Mouse (Mus musculus) lung, embryonic 15.5 days (tissue): ENCODE data around the gene Dqx1. TPM values are rescaled to one million over a fixed set of nuclear protein-coding genes. Genes with fewer than 3 reads are reported as not detected.
A peak's percentile ranks its signal among the peaks of the same experiment; 100 is the strongest.

Experiments
- ATAC-seq: fragments of 200-750 bp; cut with Nextera tagmentation; 2 replicates; pipeline ENCODE4 v1.8.0; 2017; ENCODE audit warnings: moderate number of reproducible peaks, borderline replicate concordance; ENCODE audit not compliant: low FRiP score, low TSS enrichment; ENCODE audit errors: extremely low read depth
- H3K27ac ChIP-seq: fragments of 300-500 bp; sonication (generic); 2 replicates; pipeline ENCODE4 v1.5.1; 2015; ENCODE audit warnings: moderate library complexity, mild to moderate bottlenecking, inconsistent platforms
- H3K27me3 ChIP-seq: fragments of 300-500 bp; sonication (generic); 2 replicates; pipeline ENCODE4 v1.6.1; 2015; ENCODE audit warnings: inconsistent platforms
- H3K36me3 ChIP-seq: fragments of 300-500 bp; sonication (generic); 2 replicates; pipeline ENCODE4 v1.6.1; 2015; ENCODE audit warnings: inconsistent platforms
- H3K4me1 ChIP-seq: fragments of 300-500 bp; sonication (generic); 2 replicates; pipeline ENCODE4 v1.6.1; 2015; ENCODE audit warnings: inconsistent platforms
- H3K4me2 ChIP-seq: fragments of 300-500 bp; sonication (generic); 2 replicates; pipeline ENCODE4 v1.6.1; 2015; ENCODE audit warnings: inconsistent platforms, mild to moderate bottlenecking, moderate library complexity
- H3K4me3 ChIP-seq: fragments of 300-500 bp; sonication (generic); 2 replicates; pipeline ENCODE4 v1.5.1; 2015; ENCODE audit warnings: mild to moderate bottlenecking, inconsistent platforms
- H3K9ac ChIP-seq: fragments of 300-500 bp; sonication (generic); 2 replicates; pipeline ENCODE4 v1.6.1; 2015; ENCODE audit warnings: inconsistent platforms
- H3K9me3 ChIP-seq: fragments of 300-500 bp; sonication (generic); 2 replicates; pipeline ENCODE4 v1.6.1; 2016; ENCODE audit warnings: inconsistent platforms
- WGBS: fragments of 180-500 bp; shearing (Covaris S2); methylation state at CpG from one replicate; pipeline ENCODE4 v1.1.7; 2015; 5-methylcytosine and 5-hydroxymethylcytosine counted together
- polyA plus RNA-seq: library from polyadenylated mRNA; unstranded; fragments of >200 nt; fragmentation: Nextera tagmentation; extraction: Ambion mirVana; gene quantifications from 2 replicates; pipeline ENCODE4 v1.2.1, GENCODE M21; 2015

Gene Dqx1
- polyA plus RNA-seq, 1 experiment from 2014 or later: 1.7 TPM

DNA sequence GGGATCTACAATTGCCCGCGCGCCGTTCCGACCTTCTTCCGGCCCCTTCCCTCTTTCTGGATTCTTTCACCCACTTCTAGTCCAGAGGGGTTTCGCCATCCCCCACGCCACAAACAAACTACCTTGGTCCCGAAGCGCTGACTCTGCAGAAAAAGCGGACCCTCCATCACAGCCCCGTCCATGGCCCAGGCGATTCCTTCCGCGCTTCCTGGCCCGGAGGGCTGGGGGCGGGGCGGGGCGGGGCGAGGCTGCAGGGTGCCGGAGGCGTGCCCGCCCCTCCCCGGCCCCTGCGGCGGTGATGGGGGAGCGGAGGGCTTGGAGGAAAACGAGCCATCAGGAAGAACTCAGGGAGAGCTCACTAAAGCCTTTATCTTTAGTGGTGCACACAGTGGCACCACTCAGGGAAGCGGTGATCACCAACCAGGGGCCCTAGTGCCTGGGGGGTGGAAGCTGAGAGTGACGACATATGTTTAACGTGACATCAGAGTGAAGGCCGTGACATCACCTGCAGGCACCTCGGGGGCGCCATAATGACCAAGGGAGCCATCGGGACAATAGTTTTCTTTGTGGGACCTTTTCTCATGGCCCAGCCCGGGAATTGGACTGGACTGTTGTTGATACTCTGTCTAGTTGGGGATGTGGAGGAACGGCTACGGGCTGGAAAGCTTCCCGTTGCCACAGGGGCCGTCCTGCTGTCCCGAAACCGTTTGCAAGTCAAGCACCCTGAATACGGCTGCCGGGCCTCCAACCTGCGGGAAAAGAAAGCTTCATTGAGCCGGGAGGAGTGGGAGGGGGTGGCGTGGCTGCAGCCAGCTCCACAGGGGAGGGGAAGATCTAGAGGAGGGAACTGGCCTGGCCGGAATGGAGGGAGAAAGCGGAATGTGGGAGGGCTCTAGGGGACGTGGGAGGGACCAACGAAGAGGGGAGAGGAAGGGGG is 24.1 kb upstream of the Dqx1 start, which contains the start of the genes Dok1 and Loxl3:
TSS of gene Dok1 (minus strand) at position 223 of the 937 bp plus-strand sequence.
TSS of gene Loxl3 (plus strand) at position 925 of the 937 bp plus-strand sequence.
- peak within 1 kb of the TSS; percentile 76 for H3K4me3 ChIP-seq
- H3K9me3 ChIP-seq: no peaks in the 10 kb centered on the region
- peak; percentile 87 for ATAC-seq
- peak within 1 kb of the TSS; percentile 92 for H3K4me2 ChIP-seq
- peaks cover 38% of the 10 kb centered on the region for H3K4me1 ChIP-seq
- peak within 1 kb of the TSS; percentile 60 for H3K9ac ChIP-seq
- peaks cover 3% of the 10 kb centered on the region; the same call in 1 of the 2 replicates for H3K27me3 ChIP-seq
- WGBS: under 1% methylated on average over 51 of the region's 51 CpGs
- H3K36me3 ChIP-seq: no peaks in the 10 kb centered on the region
- H3K27ac ChIP-seq: peak within 1 kb of the TSS; percentile 95

DNA sequence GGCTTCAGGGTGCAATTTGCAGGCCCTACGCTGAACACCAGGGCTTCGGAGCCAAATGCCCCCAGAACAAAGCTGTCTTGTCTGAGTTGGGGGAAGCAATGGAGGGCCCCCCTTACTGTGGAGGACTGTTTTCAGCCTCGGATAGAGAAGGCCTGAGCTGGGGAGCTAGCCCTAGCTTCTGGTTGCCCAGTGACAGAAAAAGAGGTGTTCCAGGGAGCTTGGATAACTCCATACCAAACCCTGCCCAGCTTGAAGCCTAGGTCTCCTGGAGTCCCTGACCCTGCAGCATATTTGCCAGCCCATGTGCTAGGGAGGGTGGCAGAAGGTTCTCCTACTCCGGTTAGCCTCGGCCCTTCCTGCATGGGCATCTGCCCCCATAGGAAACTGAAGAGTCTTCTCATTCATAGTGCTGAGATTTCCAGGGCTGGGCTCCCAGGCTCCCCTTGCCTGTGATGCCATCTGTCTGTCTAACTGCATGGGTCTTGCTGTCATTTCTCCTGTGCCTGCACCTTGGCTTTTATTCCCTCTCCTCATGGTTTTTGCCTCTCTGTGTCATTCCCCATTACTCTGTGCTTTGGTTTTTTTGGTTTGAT is 23.1 kb upstream of the Dqx1 start:
- Histone ChIP-seq H3K4me1 (peaks cover 42% of the 10 kb centered on the region), H3K4me3 (peak overlapping the region; percentile 76), H3K9me3 (no peaks in the 10 kb centered on the region), H3K4me2 (peak overlapping the region; percentile 92), H3K27me3 (peaks cover 3% of the 10 kb centered on the region; the same call in 1 of the 2 replicates), H3K9ac (peak overlapping the region; percentile 60), H3K36me3 (no peaks in the 10 kb centered on the region), H3K27ac (peak overlapping the region; percentile 95)
- ATAC-seq: no peak
- WGBS: 16% methylated on average over 5 of the region's 5 CpGs

DNA sequence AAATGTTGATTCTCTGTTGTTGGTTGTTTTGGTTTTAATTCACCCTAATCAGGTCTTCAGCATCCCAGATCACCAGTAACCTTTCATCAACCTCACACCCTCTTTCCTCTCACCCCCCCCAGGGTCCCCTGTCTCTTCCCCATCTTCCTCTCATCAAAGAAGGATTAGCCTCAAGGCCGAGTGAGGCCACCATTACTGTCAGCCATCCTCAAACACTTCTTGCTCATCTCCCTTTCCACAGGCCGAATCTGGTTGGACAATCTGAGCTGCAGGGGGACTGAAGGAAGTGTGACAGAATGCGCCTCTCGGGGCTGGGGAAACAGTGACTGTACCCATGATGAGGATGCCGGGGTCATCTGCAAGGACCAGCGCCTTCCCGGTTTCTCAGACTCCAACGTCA is 20.5 kb upstream of the Dqx1 start:
- Histone ChIP-seq H3K36me3 (no peaks in the 10 kb centered on the region), H3K9me3 (no peaks in the 10 kb centered on the region), H3K4me1 (peaks cover 31% of the 10 kb centered on the region), H3K27me3 (no peaks in the 10 kb centered on the region), H3K9ac (no peak overlapping the region), H3K4me3 (no peak overlapping the region), H3K4me2 (no peak overlapping the region), H3K27ac (no peak overlapping the region)
- ATAC-seq: no peak
- 48% methylated on average over 8 of the region's 8 CpGs for WGBS

DNA sequence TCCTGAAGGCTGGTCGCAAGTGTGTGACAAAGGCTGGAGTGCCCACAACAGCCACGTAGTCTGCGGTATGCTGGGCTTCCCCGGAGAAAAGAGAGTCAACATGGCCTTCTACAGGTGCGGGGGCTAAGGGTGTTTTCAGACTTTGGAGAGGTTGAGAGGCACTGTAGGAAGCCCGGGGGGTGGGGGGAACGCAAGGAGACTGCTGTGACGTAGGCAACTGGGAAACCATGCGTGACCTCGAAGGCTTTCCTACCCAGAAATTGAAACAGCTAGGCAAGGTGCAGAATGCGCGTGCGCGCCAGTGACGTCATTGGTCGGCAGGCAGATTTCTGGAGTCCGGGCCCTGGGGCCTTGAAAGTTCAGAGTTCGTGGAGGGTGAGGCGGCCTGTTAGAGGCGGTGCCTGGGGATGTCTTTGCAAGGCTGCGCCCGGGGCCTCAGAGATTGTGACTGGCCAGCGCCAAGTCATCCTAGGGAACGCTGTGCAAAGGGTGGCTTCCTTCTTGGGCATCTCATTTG is 19.1 kb upstream of the Dqx1 start:
- Histone ChIP-seq H3K4me1 (peaks cover 29% of the 10 kb centered on the region), H3K4me3 (peak overlapping the region; percentile 19), H3K27ac (no peak overlapping the region), H3K9me3 (no peaks in the 10 kb centered on the region), H3K9ac (no peak overlapping the region), H3K27me3 (no peaks in the 10 kb centered on the region), H3K36me3 (no peaks in the 10 kb centered on the region), H3K4me2 (peak overlapping the region; percentile 48)
- no peak for ATAC-seq
- 17% methylated on average over 24 of the region's 24 CpGs for WGBS

DNA sequence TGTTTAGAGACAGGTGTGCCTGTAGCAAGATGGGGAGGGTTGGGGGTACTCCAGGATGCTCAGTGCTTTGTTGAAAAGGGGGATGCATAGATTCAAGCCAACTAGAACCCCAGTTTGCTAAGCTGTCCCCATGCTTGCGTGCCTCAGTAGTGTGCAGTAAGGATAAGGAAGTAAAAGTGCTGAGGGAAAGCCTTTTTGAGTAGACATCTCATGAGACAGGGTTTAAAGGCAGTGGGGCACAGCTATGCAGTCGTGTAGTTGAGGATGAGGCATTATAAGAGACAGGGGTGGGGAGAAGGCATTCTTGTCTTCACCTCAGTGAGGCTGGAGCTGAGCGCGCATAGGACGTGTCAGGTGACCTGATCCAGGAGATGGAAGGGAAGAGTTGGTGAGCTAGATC is 17.0 kb upstream of the Dqx1 start:
- ATAC-seq: no peak
- no peak overlapping the region for H3K4me2 ChIP-seq
- H3K36me3 ChIP-seq: no peaks in the 10 kb centered on the region
- WGBS: 78% methylated on average over 5 of the region's 5 CpGs
- H3K9ac ChIP-seq: no peak overlapping the region
- no peak overlapping the region for H3K4me3 ChIP-seq
- peaks cover 17% of the 10 kb centered on the region for H3K4me1 ChIP-seq
- no peak overlapping the region for H3K27ac ChIP-seq
- H3K9me3 ChIP-seq: no peaks in the 10 kb centered on the region
- no peaks in the 10 kb centered on the region for H3K27me3 ChIP-seq

DNA sequence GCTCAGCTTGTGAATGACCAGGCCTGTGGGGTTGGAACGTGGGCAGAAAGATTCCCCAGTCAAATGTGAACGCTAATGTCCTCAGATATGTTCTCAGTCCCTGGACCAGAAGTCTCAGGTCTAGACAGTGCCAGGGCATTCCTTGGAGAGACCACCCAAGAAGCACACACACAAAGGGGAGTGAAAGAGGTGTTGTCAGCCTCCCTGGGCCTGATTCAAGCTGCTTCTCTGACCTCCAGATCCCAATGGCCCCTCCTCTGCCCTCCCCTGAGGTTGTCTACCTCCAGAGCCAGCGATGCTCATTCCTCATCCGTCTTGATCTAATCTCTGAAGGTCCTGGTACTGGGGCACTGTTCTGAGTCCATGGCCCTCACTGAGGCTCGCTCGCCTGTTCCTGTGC is 14.1 kb upstream of the Dqx1 start:
- no peaks in the 10 kb centered on the region for H3K9me3 ChIP-seq
- ATAC-seq: no peak
- H3K9ac ChIP-seq: no peak overlapping the region
- H3K27me3 ChIP-seq: no peaks in the 10 kb centered on the region
- no peak overlapping the region for H3K4me2 ChIP-seq
- H3K4me3 ChIP-seq: no peak overlapping the region
- H3K36me3 ChIP-seq: no peaks in the 10 kb centered on the region
- no peak overlapping the region for H3K27ac ChIP-seq
- 46% methylated on average over 6 of the region's 6 CpGs for WGBS
- H3K4me1 ChIP-seq: peaks cover 10% of the 10 kb centered on the region

DNA sequence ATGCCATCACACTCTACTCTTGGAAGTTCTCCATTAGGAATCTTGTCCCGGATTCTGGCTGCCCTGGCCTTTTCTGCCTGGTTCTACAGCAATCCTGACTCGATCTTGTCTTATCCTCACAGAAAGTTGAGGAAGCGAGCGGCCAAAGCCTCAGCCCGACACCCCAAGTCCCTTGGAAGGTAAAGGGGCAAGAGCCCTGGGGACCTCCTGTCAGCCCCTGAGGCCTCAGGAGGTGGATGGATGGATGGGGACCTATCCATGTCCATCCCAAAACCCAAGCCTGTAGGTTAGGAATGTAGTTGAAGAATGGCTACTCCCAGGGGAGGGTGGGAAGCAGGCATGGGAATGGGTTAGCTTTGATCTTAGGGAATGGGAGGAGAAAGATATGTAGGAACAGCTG is 13.7 kb upstream of the Dqx1 start:
- H3K36me3 ChIP-seq: no peaks in the 10 kb centered on the region
- no peak overlapping the region for H3K27ac ChIP-seq
- no peak overlapping the region for H3K9ac ChIP-seq
- ATAC-seq: no peak
- WGBS: 84% methylated on average over 5 of the region's 5 CpGs
- H3K4me2 ChIP-seq: no peak overlapping the region
- H3K27me3 ChIP-seq: no peaks in the 10 kb centered on the region
- no peaks in the 10 kb centered on the region for H3K9me3 ChIP-seq
- H3K4me1 ChIP-seq: peaks cover 6% of the 10 kb centered on the region; the same call in 1 of the 2 replicates
- H3K4me3 ChIP-seq: no peak overlapping the region

DNA sequence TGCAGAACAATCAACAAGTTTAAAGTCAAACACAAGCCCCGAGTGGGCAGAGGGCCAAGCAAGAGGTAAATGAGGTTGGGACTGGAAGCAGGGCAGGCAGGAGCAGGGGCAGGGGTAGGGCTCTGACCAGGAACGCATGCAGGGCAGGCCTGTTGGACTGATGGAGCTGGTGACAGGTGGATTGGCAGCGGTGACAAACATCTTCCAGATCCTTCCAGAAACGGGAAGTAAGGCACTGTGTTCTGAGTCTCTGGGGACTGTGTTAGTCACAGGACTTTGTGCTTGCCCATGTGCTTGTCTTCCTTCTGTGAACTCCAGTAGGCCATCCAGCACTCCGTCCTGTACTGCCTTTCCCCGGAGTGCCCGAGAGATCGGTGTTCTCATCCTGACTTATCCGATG is 12.9 kb upstream of the Dqx1 start:
- H3K36me3 ChIP-seq: no peaks in the 10 kb centered on the region
- no peak overlapping the region for H3K4me3 ChIP-seq
- H3K9ac ChIP-seq: no peak overlapping the region
- peaks cover 6% of the 10 kb centered on the region; the same call in 1 of the 2 replicates for H3K4me1 ChIP-seq
- H3K4me2 ChIP-seq: no peak overlapping the region
- 67% methylated on average over 9 of the region's 9 CpGs for WGBS
- no peaks in the 10 kb centered on the region for H3K27me3 ChIP-seq
- H3K9me3 ChIP-seq: no peaks in the 10 kb centered on the region
- H3K27ac ChIP-seq: no peak overlapping the region
- ATAC-seq: no peak

DNA sequence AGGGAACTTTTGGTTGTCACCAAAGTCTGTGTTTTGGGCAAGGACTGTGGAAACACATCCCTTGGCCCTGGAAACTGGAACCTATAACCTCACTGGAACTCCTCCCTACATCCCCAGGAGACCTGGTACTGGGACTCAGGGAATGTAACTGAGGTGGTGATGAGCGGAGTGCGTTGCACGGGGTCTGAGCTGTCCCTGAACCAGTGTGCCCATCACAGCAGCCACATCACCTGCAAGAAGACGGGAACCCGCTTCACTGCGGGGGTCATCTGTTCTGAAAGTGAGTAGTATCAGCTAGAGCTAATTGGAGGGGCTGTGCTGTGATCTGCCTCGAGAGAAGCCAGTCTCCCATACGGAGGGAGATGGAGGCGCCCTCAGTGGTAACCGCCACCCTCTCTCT is 8.3 kb upstream of the Dqx1 start:
- no peak overlapping the region for H3K9ac ChIP-seq
- H3K4me3 ChIP-seq: no peak overlapping the region
- no peak overlapping the region for H3K4me2 ChIP-seq
- no peaks in the 10 kb centered on the region for H3K9me3 ChIP-seq
- H3K27me3 ChIP-seq: no peaks in the 10 kb centered on the region
- 70% methylated on average over 10 of the region's 10 CpGs for WGBS
- peaks cover 16% of the 10 kb centered on the region for H3K4me1 ChIP-seq
- no peak overlapping the region for H3K27ac ChIP-seq
- no peak for ATAC-seq
- H3K36me3 ChIP-seq: peaks cover 14% of the 10 kb centered on the region

DNA sequence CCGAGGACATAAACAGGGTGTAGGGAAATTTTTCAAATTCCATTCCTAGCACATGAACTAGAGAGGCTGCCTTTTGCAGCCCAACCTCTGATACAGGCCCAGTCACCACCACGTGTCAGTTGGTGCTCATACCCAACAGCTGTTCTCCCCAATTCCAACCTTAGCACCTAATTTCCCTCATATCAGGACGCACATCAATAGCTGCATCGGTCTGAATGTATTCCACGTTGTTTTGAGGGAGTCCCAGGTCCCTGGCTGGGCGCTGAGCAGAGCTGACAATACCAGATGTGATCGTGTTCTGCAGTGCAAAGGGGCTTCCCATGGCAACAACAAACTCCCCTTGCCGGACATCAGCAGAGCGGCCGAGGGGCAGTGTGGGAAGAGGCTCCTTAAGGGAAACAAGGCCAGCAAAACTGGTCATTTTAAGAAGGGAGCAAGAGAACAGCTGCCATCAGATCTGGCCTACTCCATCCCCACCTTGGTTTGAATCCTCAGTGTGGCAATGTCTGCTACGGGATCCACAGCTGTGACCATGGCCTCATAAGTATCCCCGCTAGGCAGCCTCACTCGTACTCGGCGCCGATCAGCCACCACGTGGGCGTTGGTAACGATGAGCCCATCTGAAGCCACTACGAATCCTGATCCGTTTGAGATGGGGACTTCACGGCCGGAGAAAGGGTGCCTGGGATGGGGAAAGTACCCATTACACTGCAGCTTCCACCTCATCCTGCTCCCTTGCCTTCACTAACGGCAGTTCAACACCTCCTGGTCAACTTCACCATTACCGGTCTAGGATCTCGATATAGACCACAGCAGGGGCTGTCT is 4.3 kb upstream of the Dqx1 start:
- Histone ChIP-seq H3K36me3 (peaks cover 28% of the 10 kb centered on the region), H3K4me1 (peaks cover 26% of the 10 kb centered on the region), H3K4me2 (peak overlapping the region; percentile 86), H3K27ac (peak overlapping the region; percentile 85), H3K9me3 (no peaks in the 10 kb centered on the region), H3K4me3 (peak overlapping the region; percentile 91), H3K9ac (peak overlapping the region; percentile 82), H3K27me3 (no peaks in the 10 kb centered on the region)
- ATAC-seq: no peak
- 2% methylated on average over 26 of the region's 26 CpGs for WGBS

DNA sequence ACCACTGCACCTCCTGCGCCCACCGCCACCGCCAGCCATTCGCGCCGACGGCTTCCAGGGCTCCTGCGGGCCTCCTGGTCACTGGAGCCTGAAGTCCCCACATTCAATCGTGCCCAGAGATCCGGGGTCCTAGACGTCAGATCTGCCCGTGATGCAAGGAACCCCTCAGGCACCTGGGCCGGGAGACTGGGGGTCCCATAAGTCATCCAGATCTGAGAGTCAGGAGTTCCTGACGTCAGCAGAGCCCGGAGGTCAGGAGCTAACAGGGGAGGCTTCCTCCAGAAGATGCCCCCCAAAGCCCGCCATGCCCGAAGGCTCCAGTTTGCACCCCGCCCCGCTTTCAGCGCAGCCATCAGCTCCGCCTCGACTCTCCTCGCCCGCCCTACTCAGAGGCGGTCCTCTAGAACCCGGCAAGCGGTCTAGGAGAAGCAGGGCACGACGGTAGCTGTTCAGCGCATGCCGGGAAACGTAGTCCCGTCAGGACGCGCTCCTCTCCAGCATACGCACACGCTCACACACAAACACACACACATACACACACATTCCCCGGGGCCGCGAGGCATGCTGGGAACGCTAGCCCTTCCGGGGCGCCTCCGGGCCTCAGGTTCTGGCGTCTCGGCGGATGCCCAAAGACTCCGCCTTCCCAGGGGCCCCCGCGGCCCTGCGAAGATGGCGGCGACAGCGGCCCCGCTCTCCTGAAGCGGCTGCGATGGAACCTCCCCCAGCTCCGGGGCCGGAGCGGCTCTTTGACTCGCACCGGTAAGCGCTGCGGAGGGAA is 3.4 kb upstream of the Dqx1 start, which contains the start of gene Aup1:
TSS of gene Aup1 (plus strand) at position 448 of the 778 bp plus-strand sequence.
- ATAC-seq: peak; percentile 97
- H3K4me1 ChIP-seq: peaks cover 26% of the 10 kb centered on the region
- peak within 1 kb of the TSS; percentile 85 for H3K9ac ChIP-seq
- peak within 1 kb of the TSS; percentile 85 for H3K27ac ChIP-seq
- H3K27me3 ChIP-seq: no peaks in the 10 kb centered on the region
- under 1% methylated on average over 64 of the region's 64 CpGs for WGBS
- no peaks in the 10 kb centered on the region for H3K9me3 ChIP-seq
- H3K4me2 ChIP-seq: peak within 1 kb of the TSS; percentile 86
- H3K36me3 ChIP-seq: peaks cover 28% of the 10 kb centered on the region
- H3K4me3 ChIP-seq: peak within 1 kb of the TSS; percentile 91
